Mouse (Mus musculus): ENCODE measurements at regions not wholly inside any gene's neighbourhood (a gene's known extent, or its start where the extent isn't known, plus 50 kb on each side); places are given as distances from the start of the nearest gene placed in this dataset.

DNA sequence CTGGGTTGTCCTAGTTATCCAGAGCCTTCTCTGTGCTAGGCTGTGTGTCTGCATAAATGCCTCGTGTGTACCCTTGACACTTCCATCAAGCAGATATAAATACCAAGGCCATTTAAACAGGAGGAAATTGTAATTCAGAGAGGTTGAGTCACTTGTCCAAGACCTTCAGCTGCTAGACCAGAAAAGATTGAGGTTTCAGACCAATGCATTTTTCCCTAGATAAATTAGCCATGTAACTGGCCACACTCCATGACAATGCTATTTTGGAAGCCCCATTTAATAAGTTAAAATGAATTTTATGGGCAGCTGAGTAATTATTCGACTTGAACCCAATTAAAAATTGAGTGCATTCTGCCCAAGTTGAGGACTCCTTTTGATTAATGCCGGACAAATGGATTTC, 509.6 kb downstream of the 1810013L24Rik start:
- no peak for DNase-seq (ENCODE audit: low read depth, low spot score)

DNA sequence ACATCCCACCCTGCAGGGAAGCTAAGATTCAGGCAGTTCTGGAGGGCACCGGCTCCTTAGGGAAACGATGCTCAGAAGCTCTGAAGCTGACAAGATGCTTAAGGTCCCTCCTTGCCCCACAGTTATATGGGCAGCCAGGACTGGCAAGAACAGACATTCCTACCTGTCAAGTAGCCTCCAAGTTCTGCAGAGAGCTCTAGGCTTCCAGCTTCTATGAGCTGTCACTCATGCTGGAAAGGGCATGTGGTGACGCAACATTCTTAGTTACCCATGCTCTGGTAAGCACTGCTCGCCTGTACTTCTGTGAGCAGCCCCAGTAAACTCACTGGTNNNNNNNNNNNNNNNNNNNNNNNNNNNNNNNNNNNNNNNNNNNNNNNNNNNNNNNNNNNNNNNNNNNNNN, 511.3 kb downstream of the 1810013L24Rik start:
- DNase-seq (ENCODE audit: low read depth, low spot score) = no peak

DNA sequence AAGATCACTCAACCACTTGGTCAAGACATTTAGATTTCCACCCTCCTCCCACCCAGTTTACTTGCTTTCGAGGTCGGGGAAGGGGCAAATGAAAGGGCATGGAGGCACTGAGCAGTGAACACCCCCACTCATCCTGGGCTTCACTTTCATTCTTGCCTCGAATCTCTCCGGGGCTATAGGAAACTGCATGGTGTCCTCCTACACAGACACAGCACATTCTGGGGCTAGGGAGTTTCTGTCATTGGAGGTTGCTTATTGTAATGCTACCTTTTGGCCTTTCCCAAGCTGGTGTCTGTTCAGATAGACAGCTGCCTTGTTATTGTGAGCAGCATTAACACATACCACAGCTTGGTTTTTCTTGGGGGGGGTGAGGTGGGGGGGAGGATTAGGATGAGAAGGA, 523.9 kb downstream of the 1810013L24Rik start:
- DNase-seq (ENCODE audit: low read depth, low spot score) = no peak

DNA sequence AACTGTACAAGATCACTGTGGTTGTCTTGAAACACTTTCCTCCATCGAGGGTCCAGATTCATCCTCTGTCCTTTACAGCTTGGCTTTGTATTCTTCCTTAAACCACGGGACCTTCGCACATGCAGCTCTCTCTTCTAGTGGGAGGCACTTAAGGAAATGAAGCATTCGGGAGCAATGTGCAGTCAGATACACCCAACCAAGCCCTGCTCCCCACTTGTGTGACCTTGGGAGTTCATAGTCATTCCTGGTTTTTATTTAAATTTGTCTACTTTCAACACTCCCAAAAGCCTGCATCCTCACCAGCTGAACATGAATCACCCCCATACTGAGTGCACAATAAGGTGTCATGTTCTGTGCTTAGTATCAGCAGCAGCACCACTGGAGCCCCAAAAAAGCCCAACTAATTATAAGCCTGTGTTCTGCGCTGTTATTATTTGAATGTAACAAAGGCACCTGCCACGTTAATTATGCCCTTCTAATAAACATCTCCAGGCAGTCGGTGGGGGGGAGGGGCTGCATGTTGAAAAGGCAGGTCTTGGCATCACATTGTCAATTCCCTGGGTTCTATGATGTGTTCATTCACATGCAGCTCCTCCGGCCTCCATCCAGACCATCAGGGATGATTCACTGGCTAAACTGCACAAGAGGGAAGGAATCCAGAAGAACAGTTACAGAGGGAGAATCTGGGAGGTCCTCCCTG, 524.6 kb downstream of the 1810013L24Rik start:
- DNase-seq (ENCODE audit: low read depth, low spot score) = no peak

DNA sequence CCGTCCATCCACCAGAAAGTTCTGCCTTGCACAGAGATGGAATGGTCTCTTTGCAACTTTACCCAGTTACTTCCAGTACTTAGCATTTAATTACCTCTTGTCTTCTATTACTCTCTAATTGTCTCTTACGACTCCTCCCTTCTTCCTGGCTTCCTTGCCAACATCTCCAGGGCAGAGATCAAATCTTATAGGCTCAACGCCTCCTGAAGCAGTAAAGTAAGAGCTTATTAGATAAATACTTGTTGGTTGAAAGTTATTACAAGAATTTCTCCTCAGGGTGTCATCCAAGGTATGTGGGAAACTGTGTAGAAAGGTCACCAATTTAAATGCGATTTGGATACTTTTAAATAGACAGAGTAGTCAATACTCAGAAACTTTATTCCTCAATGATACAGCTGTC, 528.8 kb downstream of the 1810013L24Rik start:
- DNase-seq (ENCODE audit: low read depth, low spot score) = no peak

DNA sequence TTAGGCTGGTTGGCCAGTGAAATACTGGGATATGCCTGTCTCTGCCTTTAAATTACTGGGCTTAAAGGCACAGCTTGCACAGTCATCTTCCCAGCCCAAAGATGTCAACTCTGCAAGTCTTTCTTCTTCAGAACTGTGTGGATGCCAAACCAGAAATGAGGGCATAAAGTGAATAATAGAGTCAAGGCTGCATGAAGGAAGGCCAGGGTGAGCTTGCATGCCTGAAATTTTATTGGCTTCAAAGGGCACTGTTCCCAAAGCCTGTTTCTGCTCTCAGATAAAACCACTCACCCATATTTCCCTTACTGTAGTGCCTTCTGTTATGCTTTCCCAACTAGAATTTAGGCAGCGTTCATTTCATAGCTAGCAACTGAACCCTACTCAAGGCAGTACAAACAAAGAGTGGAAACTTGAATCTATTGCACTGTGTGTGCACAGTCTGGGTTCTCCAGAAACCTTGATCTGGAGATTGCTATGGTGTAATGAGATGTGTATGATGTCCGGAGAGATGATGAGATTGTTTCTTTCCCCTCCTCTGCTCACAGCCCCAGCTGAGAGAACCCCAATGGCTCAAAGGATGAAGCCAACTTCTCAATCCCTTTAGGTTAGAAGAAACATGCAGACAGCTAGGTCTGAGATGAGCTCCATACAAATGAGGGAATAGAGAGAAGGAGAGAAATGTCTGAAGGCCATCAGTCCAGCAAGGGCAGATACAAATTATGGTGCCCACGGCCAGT, 529.7 kb downstream of the 1810013L24Rik start:
- no peak for DNase-seq (ENCODE audit: low read depth, low spot score)

DNA sequence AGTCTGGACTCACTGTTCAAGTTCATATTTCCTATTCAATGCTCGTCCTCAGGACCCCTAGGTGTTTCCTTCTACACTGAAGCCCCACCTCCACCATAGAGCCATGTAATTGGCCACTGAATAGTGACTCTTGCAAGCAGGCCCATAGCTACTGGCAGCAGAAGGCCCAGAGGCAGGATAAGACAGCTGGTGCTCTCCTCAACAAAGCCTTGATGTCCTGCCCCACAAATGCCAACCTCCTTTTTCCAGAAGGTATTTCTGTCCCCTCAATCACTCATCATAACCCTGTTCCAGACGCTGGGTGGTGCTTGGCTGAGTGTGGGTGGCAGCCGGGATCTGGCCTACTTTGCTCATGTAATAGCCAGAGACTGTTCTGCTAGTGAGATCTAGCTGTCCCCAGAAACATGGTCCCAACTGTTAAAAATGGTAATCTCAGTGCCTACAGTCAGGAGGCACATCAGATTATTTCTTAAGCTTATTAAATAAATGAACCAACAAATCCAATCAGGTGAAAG, 530.9 kb downstream of the 1810013L24Rik start:
- DNase-seq (ENCODE audit: low read depth, low spot score) = no peak

DNA sequence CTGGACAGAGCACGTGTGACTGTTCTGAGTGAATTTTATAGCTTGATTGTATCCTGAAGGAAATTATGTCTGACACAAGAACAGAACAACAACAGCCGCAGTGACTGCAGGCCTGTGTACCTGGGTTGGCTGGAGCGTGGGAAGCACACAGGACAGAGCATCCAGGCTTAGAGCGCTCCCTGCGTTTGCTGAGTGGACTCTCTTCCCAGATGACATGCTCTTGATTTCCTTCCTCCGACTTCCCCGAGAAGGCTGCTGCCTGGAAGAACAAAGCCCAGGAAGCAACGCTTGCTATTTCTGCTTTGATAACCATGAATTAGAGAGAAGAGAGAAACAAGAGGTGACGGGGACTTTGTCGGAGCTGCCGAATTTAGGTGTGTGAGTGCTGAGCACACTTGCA, 532.2 kb downstream of the 1810013L24Rik start:
- DNase-seq (ENCODE audit: low read depth, low spot score) = no peak

DNA sequence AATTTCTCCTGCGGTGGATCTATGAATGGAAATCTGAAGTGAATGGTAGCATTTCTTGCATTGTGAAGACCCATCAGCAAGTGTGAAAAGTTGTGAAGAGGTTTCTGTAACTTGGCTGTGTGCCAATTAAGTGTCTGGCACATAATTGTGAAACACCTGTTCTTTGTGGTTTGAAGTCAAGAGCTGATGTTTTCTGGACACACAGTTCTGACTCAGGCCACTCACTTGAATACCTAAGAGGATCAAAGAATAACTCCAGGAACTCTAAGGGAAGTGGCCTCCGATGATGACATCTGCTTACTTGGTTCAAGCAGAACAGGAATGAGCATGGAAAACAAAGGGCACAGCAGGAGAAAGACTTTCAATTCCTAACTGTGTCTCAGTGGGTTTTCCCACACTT, 534.2 kb downstream of the 1810013L24Rik start:
- no peak for DNase-seq (ENCODE audit: low read depth, low spot score)

DNA sequence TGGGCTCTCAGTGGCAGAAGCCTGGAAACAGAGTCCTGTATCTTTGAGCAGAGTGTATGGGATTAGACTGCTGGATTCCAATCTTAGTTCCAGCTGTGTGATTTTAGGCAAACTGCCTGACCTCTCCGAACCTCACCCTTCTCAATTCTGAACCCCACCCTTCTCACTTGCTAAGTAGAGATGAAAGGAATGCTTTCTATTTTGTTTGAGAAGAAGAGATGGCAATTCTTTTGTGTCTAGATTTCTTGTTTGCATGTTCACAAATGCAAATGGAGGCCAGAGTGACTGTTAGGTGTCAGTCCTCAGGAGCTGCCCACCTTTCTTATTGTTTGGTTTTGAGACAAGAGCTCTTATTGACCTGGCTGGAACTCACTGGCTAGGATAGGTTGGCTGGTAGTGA, 561.1 kb downstream of the 1810013L24Rik start:
- no peak for DNase-seq (ENCODE audit: low read depth, low spot score)

DNA sequence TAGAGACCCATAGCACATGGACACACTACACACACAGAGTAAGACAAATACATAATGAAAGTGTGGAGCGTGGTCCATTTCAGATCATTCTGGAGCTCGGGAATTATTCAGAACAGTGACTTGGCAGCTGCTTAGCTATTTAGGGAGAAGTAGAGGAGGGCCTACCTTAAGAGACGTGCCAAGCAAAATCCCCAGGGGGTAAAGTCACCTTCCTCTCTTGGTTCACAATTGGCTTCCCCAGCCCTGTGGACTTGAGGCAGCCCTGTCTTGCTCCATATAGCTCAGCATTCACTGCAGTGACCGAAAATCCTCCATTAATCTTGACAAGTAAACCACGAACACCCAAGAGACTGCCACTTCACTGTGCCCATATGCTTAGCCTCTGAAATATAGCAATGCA, 574.8 kb downstream of the 1810013L24Rik start:
- no peak for DNase-seq (ENCODE audit: low read depth, low spot score)

DNA sequence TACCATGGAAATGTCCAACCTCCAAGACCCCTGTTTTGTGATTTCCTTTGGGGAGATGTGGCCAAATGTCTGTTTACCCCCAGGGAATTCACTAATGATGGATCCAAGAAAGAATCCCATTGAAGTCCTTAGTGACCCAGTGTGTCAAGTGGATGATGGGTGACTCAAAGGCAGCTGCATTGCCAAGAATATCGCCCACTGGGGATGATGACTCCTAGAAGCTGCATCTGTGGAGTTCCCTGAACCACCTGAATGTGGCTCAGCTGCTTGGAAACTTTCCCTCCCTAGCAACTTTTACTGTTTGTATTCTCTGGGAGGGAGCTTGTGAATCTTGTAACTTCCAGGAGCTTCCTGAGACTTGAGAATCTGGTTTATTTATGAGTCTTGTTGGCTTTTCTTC, 578.3 kb downstream of the 1810013L24Rik start:
- DNase-seq (ENCODE audit: low read depth, low spot score) = no peak

DNA sequence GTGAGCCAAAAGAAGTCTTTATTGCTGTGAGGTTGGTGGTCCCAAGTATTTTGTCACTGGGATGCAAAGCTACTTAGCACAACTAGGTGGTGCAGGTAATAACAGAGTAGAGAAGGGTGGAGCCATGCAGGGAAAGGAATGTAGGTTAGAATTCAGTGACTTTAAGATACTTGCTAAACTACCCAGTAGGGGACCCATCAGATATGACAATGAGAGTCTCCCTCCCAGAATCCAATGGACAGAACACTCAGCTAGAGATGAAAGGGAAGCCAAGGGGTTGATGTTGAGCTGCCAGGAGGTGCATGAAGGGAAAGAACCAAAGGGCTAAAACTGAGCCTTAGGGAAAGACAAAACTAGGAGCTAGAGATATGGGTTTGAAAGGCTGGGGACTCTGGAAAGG, 564.9 kb downstream of the Grin2a start:
- DNase-seq (ENCODE audit: low read depth, low spot score) = no peak

DNA sequence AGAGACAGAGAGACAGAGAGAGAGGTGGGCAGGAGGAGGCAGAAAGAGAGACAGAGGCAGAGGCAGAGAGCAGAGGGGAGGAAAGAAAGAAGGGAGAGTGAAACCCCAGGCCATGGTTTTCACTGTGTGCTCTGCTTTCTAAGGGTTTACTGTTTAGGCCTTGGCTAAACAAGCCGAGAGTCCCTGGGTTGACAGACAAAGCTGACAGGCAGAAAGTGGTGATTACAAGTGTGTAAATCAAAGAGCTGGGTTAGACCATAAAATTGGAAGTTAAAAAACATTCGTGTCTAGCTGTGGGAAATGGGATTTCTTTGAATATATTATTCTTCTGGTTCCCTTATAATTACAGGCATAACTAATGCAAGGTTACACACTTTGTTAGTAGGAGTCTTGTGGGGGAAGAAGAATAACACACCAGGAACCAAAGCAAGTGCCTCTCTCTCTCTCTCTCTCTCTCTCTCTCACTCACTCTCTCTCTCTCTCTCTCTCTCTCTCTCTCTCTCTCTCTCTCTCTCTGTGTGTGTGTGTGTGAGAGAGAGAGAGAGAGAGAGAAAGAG, 556.0 kb downstream of the Grin2a start:
- no peak for DNase-seq (ENCODE audit: low read depth, low spot score)

DNA sequence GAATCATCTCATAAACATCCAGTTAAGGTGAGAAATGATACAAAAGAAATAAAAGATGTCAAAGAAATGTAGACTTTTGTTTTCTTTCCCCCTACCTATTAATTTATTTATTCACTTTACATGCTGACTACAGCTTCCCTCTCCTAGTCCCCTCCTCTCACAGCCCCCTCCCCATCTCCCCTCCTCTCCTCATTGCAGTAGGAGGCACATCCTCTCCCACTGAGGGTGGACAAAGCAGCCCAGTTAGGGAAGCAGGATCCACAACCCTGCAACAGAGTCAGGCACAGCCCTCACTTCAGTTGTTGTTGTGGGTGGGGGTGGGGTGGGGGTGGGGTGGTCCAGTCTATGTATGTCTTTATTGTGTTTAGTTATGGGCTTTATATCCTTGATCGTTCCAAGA, 555.5 kb downstream of the Grin2a start:
- DNase-seq (ENCODE audit: low read depth, low spot score) = no peak

DNA sequence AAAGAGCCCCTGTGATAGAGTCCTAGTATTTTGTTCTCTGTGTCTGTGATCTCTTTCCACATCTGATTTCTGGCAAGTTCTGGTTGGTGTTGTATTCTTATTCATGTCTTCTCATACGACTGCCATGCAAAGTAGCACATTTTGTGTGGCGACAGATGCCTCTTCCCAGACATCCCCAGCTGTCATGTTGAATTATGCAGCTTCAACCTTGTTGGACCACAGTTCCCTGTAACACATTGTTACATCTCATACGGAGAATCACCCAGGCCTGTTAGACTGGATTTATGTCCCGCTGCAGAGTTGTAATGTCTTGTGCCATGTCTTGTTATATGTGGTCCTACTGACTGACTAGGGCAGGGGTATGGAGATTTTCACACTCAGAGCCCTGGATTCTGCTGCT, 543.3 kb downstream of the Grin2a start:
- no peak for DNase-seq (ENCODE audit: low read depth, low spot score)

DNA sequence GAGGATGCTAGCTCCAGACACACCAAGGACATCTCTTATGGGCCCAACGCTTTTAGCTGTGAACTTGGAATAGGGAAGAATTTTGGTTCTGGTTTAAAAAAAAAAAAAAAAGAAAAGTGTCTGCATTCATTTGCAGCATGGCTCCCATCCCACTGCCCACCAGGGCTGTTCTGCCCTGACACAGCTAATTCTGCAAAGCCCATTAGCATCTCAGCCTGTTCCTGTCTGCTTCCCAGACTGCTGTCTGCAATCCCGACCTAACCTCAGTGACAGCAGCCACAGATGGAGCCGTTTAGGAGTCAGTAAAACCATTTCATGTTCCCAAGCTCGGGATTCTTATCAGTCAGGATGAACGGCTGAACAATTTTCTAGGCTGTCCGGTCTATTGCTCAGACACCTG, 537.8 kb downstream of the Grin2a start:
- no peak for DNase-seq (ENCODE audit: low read depth, low spot score)

DNA sequence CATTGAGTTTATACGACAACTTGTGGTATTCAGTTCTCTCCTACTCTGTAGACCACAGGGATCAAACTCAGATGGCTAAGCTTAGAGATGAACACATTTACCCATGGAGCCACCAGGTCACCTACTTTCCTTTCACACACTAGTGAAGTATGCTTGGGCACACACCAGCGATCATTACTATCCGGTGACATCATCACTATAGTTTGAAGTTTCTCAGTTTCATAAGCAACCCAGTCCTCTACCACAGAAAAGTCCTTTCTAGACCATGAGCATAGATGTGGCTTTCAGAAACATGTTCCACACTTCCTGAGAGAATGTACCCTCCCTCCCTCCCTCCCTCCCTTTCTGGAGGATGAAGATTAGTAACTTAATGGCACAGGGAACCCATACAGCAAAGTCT, 532.9 kb downstream of the Grin2a start:
- no peak for DNase-seq (ENCODE audit: low read depth, low spot score)

DNA sequence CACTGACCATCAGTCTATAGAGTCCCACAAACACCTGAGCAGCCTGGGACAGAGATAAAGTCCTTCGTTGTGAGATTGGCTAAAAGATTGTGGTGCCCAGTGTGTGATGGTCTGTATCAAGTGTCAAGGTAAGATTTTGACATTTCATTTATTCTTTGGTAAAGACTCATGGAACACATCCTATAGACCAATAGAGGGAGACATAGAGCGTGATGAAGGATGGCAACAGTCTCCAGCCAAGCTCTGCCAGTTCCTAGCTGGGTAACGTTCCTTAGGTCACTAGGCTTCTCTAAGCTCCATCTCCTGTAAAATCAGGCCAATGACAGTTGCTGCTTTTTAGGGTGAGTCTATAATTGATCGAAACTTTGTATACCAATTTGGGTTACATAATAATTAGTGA, 526.0 kb downstream of the Grin2a start:
- no peak for DNase-seq (ENCODE audit: low read depth, low spot score)

DNA sequence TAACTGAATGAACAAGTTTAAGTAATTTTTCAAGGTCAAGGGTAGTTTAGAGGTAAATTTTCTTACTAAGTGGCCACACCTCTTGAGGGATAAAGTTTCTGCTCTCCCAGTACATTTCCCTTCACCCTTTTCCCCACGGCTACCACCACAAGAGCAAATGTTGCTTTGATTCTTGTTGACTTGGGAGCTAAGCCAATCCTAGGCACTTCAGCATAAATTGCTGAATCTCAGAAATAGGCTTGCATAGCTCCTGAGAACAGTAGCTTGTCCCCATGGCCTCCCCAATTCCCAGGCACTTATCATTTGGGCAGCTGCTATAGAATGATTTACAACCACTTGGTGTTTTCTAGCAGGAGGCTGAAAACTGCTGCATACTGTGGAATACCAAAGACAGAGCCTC, 510.1 kb downstream of the Grin2a start:
- no peak for DNase-seq (ENCODE audit: low read depth, low spot score)

DNA sequence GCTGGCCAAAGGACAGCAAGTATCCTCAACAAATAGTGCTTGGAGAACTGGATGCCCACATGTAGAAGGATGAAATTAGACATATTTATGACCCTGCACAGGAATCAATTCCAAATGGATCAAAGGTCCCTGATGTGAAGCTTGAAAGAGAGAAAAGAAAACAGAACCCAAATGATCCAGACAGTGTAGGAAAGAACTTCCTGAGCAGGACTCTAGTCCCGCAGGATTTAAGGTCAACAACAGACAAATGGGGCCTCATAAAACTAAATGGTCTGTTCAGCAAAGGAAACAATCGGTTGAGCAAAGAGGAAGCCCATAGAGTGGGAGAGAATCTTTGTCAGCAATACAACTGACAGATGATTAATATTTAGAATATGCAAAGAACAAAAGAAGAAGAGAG, 497.1 kb downstream of the Grin2a start:
- DNase-seq (ENCODE audit: low read depth, low spot score) = no peak

DNA sequence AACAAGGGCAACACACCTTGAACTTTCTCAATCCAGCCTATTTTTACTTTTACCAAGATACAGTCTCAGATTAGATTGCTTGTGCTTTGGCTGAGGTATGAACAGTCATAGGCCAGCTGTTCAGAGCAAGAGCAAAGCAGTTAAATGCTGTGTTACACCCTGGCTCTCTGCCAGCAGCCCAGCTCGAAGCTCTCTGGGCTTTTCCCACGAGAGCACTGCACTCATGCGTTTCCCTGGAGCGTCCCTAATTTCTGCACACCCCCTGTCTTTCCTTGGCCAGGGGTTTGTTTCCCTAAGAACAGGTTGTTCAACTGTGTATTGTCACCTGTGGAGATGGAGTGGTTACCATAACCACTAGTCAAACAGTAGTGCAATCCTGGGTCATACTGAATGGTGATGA, 493.6 kb downstream of the Grin2a start:
- no peak for DNase-seq (ENCODE audit: low read depth, low spot score)

DNA sequence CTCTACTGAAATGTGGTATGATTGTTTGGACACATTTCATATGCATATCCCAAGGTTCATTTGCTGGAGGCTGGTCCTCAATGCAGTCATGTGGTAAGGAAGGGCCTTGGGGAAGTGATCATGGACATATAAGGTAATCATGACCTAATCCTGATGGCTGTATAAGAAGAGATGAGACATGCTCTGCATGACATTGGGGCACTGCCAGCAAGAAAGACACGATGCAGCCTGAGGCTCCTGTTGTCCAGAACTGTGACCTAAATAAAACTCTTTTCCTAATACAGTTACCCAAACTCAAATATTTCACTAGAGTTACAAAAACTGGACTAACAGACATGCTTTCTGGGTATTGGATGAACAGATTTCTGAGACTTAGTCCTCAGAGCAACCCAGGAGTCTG, 485.7 kb downstream of the Grin2a start:
- no peak for DNase-seq (ENCODE audit: low read depth, low spot score)
